Mouse (Mus musculus) MEL (cell line): Measurements from ENCODE around the gene Prkce.

ENCODE experiments used
- MAFK ChIP-seq: IDR thresholded peaks from 2 replicates; pipeline ENCODE4 v1.6.1; 2011; ENCODE audit warnings: low read depth, mild to moderate bottlenecking, low read length, improper control_type of control experiment, borderline replicate concordance
- UBTF ChIP-seq: IDR thresholded peaks from 2 replicates; pipeline ENCODE4 v1.6.1; 2012; ENCODE audit warnings: low read depth, mild to moderate bottlenecking, inconsistent platforms, low read length, improper control_type of control experiment, moderate library complexity, borderline replicate concordance; ENCODE audit not compliant: insufficient read depth
- ZC3H11A ChIP-seq: IDR thresholded peaks from 2 replicates; pipeline ENCODE4 v1.6.1; 2012; ENCODE audit warnings: low read depth, mild to moderate bottlenecking, inconsistent platforms, low read length, improper control_type of control experiment

GRCm38 (mm10) chr17:86397647-86398046 lies 230.1 kb downstream of the Prkce start:
- TF ChIP-seq UBTF (no peak), MAFK (no peak), ZC3H11A (no peak)
